Mouse (Mus musculus) erythroblast, embryonic 14.5 days (primary cell): ENCODE measurements at regions not wholly inside any gene's neighbourhood (a gene's known extent, or its start where the extent isn't known, plus 50 kb on each side); places are given as distances from the start of the nearest gene placed in this dataset.

Experiments used
- H3K27me3 ChIP-seq: 2 replicates; pipeline ENCODE4 v1.6.1; 2012; ENCODE audit warnings: inconsistent platforms; ENCODE audit not compliant: control insufficient read depth
- H3K36me3 ChIP-seq: 2 replicates; pipeline ENCODE4 v1.6.1; 2012; ENCODE audit warnings: mild to moderate bottlenecking, inconsistent platforms; ENCODE audit not compliant: control insufficient read depth
- H3K4me1 ChIP-seq: 2 replicates; pipeline ENCODE4 v1.6.1; 2012; ENCODE audit warnings: inconsistent platforms; ENCODE audit not compliant: control insufficient read depth
- H3K4me3 ChIP-seq: replicated peaks from 2 replicates; pipeline ENCODE3; 2012; ENCODE audit warnings: moderate library complexity, mild to moderate bottlenecking, inconsistent platforms
- H3K9me3 ChIP-seq: 2 replicates; pipeline ENCODE4 v1.6.1; 2012; ENCODE audit warnings: low read length, inconsistent platforms, mixed read lengths; ENCODE audit not compliant: control insufficient read depth
- GATA1 ChIP-seq: IDR thresholded peaks from 2 replicates; pipeline ENCODE4 v1.6.1; 2012; ENCODE audit warnings: low read length, inconsistent platforms, mixed read lengths
- TAL1 ChIP-seq: IDR thresholded peaks from 3 replicates; pipeline ENCODE4 v1.6.1; 2012; ENCODE audit warnings: low read length, inconsistent platforms, mixed read lengths

- no peak overlapping the region for H3K4me3 ChIP-seq
- TF ChIP-seq GATA1, result no peak
- no peak for TF ChIP-seq TAL1
- no peaks in the 10 kb centered on the region for H3K4me1 ChIP-seq
- peaks cover 13% of the 10 kb centered on the region for H3K9me3 ChIP-seq
- H3K27me3 ChIP-seq, result no peaks in the 10 kb centered on the region
- H3K36me3 ChIP-seq, result no peaks in the 10 kb centered on the region
Observed at GRCm38 (mm10) chr5:133453349-133454049, 646.0 kb upstream of the Castor2 start.

GRCm38 (mm10) chr5:133449926-133450325 is 649.6 kb upstream of the Castor2 start:
- peaks cover 21% of the 10 kb centered on the region for H3K9me3 ChIP-seq

GRCm38 (mm10) chr5:133400826-133401225 is 698.7 kb upstream of the Castor2 start:
- Histone ChIP-seq H3K9me3 (peaks cover 2% of the 10 kb centered on the region; the same call in 1 of the 2 replicates), H3K4me3 (no peak overlapping the region), H3K27me3 (no peaks in the 10 kb centered on the region), H3K36me3 (no peaks in the 10 kb centered on the region), H3K4me1 (no peaks in the 10 kb centered on the region)
- TF ChIP-seq GATA1, result no peak
- TF ChIP-seq TAL1, result no peak

More at GRCm38 (mm10) chr5:133449926-133450325, 649.6 kb upstream of the Castor2 start:
- H3K27me3 ChIP-seq, result no peaks in the 10 kb centered on the region
- no peak overlapping the region for H3K4me3 ChIP-seq
- no peaks in the 10 kb centered on the region for H3K36me3 ChIP-seq
- H3K4me1 ChIP-seq, result no peaks in the 10 kb centered on the region
- TF ChIP-seq TAL1, result no peak
- no peak for TF ChIP-seq GATA1

GRCm38 (mm10) chr5:133389896-133390295 is 709.6 kb upstream of the Castor2 start:
- TF ChIP-seq GATA1 (no peak), TAL1 (no peak)
- Histone ChIP-seq H3K27me3 (no peaks in the 10 kb centered on the region), H3K4me3 (no peak overlapping the region), H3K36me3 (no peaks in the 10 kb centered on the region), H3K4me1 (no peaks in the 10 kb centered on the region), H3K9me3 (peaks cover 26% of the 10 kb centered on the region)

- Histone ChIP-seq H3K4me1 (no peaks in the 10 kb centered on the region), H3K36me3 (no peaks in the 10 kb centered on the region), H3K27me3 (no peaks in the 10 kb centered on the region), H3K9me3 (peaks cover 26% of the 10 kb centered on the region), H3K4me3 (no peak overlapping the region)
- TF ChIP-seq TAL1 (no peak), GATA1 (no peak)
Observed at GRCm38 (mm10) chr5:133389023-133389840, 710.3 kb upstream of the Castor2 start.

GRCm38 (mm10) chr5:133385374-133386349 is 713.8 kb upstream of the Castor2 start:
- Histone ChIP-seq H3K36me3 (no peaks in the 10 kb centered on the region), H3K9me3 (peaks cover 39% of the 10 kb centered on the region), H3K4me1 (no peaks in the 10 kb centered on the region), H3K4me3 (no peak overlapping the region), H3K27me3 (no peaks in the 10 kb centered on the region)
- TF ChIP-seq TAL1 (no peak), GATA1 (no peak)

GRCm38 (mm10) chr5:133365771-133366170 is 733.7 kb upstream of the Castor2 start:
- no peak for TF ChIP-seq GATA1
- no peak for TF ChIP-seq TAL1
- no peaks in the 10 kb centered on the region for H3K4me1 ChIP-seq
- no peaks in the 10 kb centered on the region for H3K27me3 ChIP-seq
- H3K36me3 ChIP-seq, result no peaks in the 10 kb centered on the region
- H3K9me3 ChIP-seq, result peaks cover 17% of the 10 kb centered on the region
- H3K4me3 ChIP-seq, result no peak overlapping the region

- Histone ChIP-seq H3K4me1 (no peaks in the 10 kb centered on the region), H3K27me3 (no peaks in the 10 kb centered on the region), H3K9me3 (peaks cover 8% of the 10 kb centered on the region), H3K4me3 (no peak overlapping the region), H3K36me3 (no peaks in the 10 kb centered on the region)
- TF ChIP-seq GATA1 (no peak), TAL1 (no peak)
Observed at GRCm38 (mm10) chr5:133347516-133347915, 752.0 kb upstream of the Castor2 start.

- TF ChIP-seq GATA1 (no peak), TAL1 (no peak)
Observed at GRCm38 (mm10) chr5:133341973-133342372, 757.5 kb upstream of the Castor2 start.

More at GRCm38 (mm10) chr5:133341973-133342372, 757.5 kb upstream of the Castor2 start:
- no peaks in the 10 kb centered on the region for H3K27me3 ChIP-seq
- no peaks in the 10 kb centered on the region for H3K36me3 ChIP-seq
- H3K9me3 ChIP-seq, result peaks cover 14% of the 10 kb centered on the region
- H3K4me1 ChIP-seq, result no peaks in the 10 kb centered on the region
- no peak overlapping the region for H3K4me3 ChIP-seq
